Mouse (Mus musculus) small intestine, adult 2 months (tissue): ENCODE data around the gene Desi1.
"Not testable (repeated sequence)": the region's sequence is repeated elsewhere in the genome, so short reads cannot be mapped to it uniquely, and the experiment has no call there.

ENCODE experiments used
- CTCF ChIP-seq: fragments of 200-500 bp; IDR thresholded peaks from 2 replicates; pipeline ENCODE4 v1.5.1; 2012; ENCODE audit warnings: low read depth, mild to moderate bottlenecking, control low read depth, inconsistent platforms, low read length, moderate library complexity, mixed read lengths; ENCODE audit not compliant: insufficient replicate concordance, insufficient read length; ENCODE audit errors: extremely low read depth
- POLR2A ChIP-seq: fragments of 200-500 bp; IDR thresholded peaks from 2 replicates; pipeline ENCODE4 v1.6.1; 2012; ENCODE audit warnings: low read depth, mild to moderate bottlenecking, control low read depth, inconsistent platforms, low read length, moderate library complexity

- TF ChIP-seq CTCF, POLR2A: not testable (repeated sequence)
These were observed 63.2 kb downstream of the Desi1 start for GRCm38 (mm10) chr15:81970498-81970897.
